Mouse (Mus musculus): ENCODE results near the gene St5. TPM values are rescaled to one million over a fixed set of nuclear protein-coding genes. Genes with fewer than 3 reads are reported as not detected.

St5 gene
- total RNA-seq (2023): 1 to 10 TPM; 1.5 to 4.3 TPM

DNA sequence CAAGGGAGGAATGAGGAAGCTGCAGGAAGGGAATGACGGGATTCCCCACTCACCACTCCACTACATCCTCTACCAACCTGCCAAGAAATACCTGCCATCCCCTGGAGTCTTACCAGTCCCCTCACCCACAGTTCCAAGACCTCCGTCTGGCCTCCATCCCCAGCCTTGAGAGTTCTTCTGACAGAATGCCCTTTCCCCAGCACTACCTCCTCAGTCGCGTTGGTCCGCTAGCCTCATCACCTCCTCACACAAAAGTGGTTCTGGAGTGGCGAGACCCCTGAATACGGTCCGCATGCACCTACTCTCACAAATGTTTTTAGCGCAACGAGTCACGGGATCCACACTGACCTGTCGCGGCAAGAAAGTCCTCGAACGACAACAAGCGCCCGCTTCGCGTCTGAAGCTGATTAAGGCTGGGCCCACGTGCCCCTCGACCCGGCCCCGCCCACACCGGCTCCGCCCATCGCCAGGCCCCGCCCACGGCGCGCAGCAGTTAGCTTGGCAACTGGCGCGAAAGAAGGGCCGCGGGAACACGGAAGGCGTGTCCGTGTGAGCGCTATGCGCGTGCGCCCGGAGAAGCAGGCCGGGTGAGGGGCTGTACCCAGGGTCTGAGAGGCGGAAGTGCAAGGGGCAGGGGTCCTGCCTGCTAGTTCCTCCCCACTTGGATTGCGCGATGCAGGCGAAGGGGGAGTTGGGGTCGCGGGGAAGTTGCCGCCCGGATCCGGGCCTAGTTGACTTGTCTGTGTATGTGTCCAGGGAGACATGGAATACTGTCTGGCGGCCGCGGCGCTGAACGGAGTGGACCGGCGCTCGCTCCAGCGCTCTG is at the start of gene St5, which contains the start of gene Akip1:
TSS of gene St5 (minus strand) at position 416 of the 826 bp plus-strand sequence.
TSS of gene Akip1 (plus strand) at position 501 of the 826 bp plus-strand sequence.

DNA sequence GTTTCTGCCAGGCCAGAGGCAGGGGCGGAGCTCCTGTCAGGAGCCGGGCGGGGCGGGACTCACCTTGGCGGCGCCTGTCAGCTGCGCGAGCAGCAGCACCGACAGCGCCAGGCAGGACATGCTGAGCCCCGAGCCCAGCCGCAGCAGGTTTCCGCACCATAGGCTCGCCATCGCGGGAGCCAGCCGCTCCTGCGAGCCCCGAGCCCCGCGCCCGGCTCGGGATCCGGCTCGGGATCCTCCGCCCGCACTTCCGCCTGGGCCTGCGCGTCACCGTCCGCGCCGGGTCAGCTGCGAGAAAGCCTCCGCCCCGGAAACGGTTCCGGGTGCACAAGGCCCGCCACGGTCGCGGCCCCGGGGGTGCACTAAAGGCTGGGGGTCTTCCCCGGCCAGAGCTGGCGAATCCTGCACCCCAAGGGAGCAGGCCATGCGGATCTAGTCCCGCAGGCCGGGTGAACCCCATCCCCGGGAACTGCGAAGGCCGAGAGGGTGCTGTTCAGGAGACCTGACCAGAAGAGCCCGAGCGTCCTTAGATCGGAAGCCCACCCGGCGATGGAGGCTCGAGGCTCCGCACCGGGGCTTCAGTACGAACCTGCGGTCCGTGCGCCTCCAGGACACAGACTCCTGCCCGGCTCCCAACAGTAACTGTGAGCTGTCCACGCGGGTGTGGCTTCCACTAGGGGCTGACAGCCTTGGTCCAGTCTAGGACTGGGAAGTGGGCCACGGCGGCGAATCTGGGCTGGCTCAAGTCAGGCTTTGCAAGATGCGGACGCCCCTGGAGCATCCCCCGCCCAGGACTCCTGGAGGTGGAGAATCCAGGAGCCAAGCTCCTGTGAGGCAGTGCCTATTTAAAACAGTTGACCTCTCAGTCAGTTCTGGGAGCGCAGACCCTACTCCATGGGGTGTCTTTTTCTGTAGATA is 48.9 kb upstream of the St5 start, which contains the start of gene Tmem9b:
TSS of gene Tmem9b (minus strand) at position 868 of the 918 bp plus-strand sequence.

DNA sequence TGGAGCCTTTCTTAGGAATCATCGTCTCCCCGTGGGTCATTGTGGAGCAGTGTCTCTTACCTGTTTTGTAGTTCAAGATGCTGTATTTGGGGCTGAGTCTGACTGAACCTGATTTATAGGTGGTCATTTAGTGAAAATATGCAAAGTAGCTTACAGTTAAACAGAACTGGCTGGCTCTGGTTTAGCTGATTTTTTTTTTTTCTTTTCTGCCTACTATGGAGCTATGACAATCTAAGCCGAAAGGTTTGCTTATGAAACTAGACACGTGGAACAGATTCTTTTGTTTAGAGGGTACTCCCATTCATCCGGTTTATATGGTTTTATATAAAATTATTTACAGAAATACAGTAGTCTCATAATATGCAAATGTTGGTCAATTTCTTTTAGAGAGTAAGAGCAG is 28.2 kb upstream of the St5 start, which contains the start of gene Ascl3:
TSS of gene Ascl3 (minus strand) at position 101 of the 400 bp plus-strand sequence.

DNA sequence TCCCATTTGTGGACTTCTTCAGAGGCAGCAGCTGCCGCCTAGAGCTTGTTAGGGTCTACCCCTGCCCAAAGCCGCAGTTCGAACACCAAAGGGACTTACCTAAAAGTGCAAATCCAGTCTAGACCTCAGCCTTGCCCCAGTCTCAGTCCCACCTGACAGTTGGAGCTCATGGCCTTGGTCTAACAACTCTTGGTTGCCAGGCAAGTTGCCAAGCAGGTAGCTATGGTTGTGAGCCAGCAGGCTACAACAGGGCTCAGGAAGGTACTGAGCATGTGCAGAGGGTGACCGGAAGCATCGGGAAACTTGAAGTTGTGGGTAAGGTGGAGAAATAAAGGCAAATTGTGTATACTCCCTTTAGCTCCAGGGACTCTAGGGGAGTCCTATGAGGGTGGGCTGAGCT is 20.3 kb upstream of the St5 start, which contains the start of gene BC051019:
TSS of gene BC051019 (minus strand) at position 154 of the 400 bp plus-strand sequence.

DNA sequence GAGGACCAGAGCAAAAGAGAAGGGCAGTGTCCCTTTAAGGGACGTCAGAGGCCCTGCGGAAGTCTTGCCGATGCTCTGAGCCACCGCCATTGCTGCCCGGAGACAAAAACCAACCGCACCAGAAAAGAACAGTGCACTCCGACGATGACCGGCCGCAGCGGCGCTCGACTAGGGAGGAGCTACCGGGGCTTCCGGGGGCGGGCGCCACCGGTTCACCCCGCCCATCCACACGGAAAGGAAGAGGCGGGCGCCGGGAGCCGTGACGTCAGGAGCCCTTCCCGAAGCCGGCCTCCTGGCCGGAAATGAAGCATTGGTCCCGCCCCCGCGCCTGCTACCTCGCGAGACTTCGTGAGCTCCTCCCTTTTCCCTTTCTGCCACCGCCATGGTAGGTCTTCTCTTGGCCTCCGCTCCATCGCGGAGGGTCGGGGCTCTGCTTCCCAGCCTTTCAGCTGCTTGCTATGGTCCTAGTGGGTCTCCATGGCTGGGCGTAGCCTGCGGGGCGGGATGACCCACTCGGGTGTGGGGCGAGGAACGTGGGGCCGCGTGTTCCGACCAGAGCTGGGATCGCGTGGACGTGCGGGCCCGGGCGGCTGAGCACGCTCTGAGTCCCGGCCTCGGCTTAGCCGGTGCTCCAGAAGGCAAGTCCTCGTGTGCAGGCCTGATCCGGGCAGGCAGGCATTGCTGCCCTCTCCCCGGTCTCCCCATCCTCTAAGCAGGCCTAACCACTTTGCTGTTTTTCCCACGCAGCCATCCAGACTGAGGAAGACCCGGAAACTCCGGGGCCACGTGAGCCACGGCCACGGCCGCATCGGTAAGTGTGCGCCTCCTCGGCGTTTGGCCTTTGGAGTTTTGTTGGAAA is 184.3 kb downstream of the St5 start, which contains the start of gene Rpl27a:
TSS of gene Rpl27a (plus strand) at position 310 of the 859 bp plus-strand sequence.

DNA sequence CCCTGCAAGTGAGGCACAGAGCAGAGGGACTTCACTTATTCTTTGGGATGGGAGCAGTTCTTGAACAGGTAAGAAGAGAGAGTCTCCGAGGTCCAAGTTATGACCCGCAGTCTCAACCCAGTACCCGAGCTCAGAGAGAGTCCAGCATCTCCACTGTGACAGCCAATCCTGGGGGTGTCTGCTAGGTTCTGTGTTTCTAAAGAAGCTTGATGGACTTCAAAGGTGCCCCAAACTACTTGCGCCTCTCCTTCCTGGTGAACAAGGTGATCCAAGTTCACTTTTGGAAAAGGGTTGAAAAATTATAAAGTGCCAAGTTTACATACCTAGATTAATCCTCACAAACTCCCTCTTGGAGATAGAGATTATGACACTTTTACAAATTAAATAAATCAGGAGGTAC is 195.4 kb downstream of the St5 start, which contains the start of gene Trim66:
TSS of gene Trim66 (minus strand) at position 101 of the 400 bp plus-strand sequence.

Other genes starting within 250 kb of the St5 start
- gene Trim66, start 195.5 kb downstream of the St5 start, total RNA-seq (2023): under 1 TPM in 1 of 2 experiments, not detected in 1; 0.11 TPM
- 100 to 1,000 TPM; 167 to 174 TPM for gene Rpl27a, start 184.5 kb downstream of the St5 start, total RNA-seq (2023)
- 10 to 100 TPM in 1 of 2 experiments, 1 to 10 TPM in 1; 9.8 to 10.0 TPM for gene Akip1, start 85 bp upstream of the St5 start, total RNA-seq (2023)
- gene BC051019, start 20.2 kb upstream of the St5 start, total RNA-seq (2023): not detected
- gene Ascl3, start 28.1 kb upstream of the St5 start, total RNA-seq (2023): not detected
- gene Tmem9b, start 49.3 kb upstream of the St5 start, total RNA-seq (2023): 10 to 100 TPM; 35.9 to 38.9 TPM
- gene Nrip3, start 78.4 kb upstream of the St5 start, total RNA-seq (2023): not detected
- not detected for gene Scube2, start 162.1 kb upstream of the St5 start, total RNA-seq (2023)

Data from neutrophil, adult 59 days (primary cell).